Mouse (Mus musculus) left cerebral cortex, postnatal 4 days (tissue): ENCODE data around the gene Crocc2. TPM values are rescaled to one million over a fixed set of nuclear protein-coding genes. Genes with fewer than 3 reads are reported as not detected.

ENCODE experiments used
- DNase-seq: peaks from one replicate; pipeline ENCODE4 v3.0.0-alpha.2; 2022
- intact Hi-C: fragments of 180-260 bp; cut with DNase I; formaldehyde crosslinking; loops from one replicate; pipeline ENCODE4 v1.15.1; 2025
- total RNA-seq, 2 experiments: library from RNA; stranded (reverse); gene quantifications; 2 replicates each; pipeline ENCODE4 v1.2.3; 2021

Gene Crocc2
- total RNA-seq = under 1 TPM; 0.91 to 0.94 TPM

DNA sequence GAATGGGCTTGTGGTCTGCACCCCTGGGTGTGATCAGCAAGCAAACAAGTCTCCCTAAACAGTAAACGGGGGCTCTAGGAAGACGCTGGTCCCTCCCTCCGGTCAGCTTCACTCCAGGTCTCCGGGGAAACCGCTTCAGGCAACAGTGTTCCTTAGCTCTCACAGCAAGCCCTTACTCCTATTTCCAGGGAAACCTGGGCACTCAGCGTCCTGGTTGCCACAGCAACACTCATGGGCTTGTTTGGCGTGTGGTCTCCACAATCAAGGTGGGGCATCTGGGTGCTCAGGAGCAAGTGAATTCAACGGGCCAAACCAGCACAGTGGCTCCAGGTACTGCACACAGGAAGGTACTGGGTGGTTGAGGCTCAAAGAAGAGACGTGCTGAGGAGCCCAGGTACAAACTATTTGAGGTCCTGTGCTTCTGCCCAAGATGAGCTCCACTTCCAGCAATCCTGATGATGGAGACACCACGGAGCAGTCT lies at the start of gene Crocc2:
Gene Crocc2 (plus strand): TSS at position 431 of the 481 bp plus-strand sequence.
- intact Hi-C loops = no loop called here
- no peak for DNase-seq

DNA sequence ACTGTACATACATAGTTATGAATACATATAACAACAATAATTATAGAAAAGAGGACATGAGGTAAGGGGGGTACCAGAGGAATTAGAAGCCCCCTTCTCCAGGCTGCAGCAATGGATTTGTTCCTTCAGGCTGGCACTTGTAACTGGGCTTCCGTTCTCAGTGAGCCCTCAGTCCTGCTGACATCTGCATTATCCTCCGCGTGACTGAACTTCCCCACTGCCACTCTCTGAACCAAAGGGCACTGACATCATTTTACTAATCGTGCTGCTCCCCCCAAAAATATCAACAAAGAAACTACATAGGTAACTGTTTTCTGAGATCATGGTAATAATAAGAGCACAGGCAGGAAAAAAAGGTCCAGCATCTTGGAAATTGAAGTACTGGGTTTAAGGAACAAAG lies 49.7 kb upstream of the Crocc2 start:
- intact Hi-C loops = no loop called here
- DNase-seq = no peak

DNA sequence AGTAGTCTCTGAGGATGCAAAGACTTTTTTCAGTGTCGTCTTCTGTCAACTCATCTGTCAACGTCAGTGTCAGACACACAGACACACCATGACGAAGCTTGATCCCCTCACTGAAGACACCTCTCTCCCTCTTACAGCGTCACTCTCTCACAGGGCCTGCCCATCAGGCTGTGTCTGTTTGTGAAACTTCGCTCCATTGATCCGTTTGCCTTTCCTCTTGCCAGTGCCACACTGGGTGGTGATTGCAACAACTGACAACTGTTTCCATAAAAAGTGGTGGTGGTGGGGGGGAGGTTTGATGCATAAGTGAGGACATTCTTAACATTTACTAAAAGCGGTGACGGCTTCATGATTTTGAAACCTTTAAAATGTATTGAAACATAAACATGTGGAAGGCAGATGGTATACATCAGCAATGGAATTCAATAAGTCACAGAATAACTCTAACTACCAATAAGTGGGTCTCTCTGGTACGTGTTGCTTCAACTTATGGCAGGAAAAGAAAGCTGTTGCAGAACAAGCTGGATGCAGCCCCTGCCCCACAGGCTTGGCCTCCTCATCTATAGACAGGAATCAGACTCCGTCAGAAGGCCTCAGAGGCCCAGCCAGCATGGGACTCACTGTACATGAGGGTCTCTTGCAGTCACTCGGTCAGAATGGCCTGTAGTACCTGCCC lies 45.2 kb upstream of the Crocc2 start:
- DNase-seq = no peak
- intact Hi-C loops = no loop called here

DNA sequence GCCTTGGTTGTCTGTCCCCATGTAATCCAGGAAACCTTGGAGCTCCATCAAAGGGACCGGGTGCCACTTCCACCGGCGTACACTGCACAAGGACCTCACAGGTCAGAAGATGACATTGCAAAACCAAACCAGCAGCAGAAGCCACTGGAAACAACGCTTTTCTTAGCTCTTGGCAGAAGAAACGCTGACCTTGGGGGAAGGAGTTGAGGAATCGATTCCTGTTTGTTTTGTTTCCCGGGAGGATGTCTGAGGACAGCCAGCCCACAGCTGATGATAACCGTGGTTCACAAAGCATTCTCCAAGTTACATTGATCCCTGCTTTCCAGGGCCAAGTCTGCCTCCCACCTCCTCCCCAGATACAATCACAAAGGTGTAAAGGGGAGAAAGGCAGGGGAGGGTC lies 44.5 kb upstream of the Crocc2 start:
- intact Hi-C loops = no loop called here
- DNase-seq = no peak

GRCm38 (mm10) chr1:93125256-93125655 lies 43.3 kb upstream of the Crocc2 start:
- intact Hi-C loops = no loop called here
- DNase-seq = no peak

- intact Hi-C loops = no loop called here
Observed at GRCm38 (mm10) chr1:93128209-93128608, 40.3 kb upstream of the Crocc2 start.

GRCm38 (mm10) chr1:93128710-93129349 lies 39.7 kb upstream of the Crocc2 start:
- intact Hi-C loops = no loop called here

More at GRCm38 (mm10) chr1:93128209-93128608, 40.3 kb upstream of the Crocc2 start:
- DNase-seq = no peak

DNA sequence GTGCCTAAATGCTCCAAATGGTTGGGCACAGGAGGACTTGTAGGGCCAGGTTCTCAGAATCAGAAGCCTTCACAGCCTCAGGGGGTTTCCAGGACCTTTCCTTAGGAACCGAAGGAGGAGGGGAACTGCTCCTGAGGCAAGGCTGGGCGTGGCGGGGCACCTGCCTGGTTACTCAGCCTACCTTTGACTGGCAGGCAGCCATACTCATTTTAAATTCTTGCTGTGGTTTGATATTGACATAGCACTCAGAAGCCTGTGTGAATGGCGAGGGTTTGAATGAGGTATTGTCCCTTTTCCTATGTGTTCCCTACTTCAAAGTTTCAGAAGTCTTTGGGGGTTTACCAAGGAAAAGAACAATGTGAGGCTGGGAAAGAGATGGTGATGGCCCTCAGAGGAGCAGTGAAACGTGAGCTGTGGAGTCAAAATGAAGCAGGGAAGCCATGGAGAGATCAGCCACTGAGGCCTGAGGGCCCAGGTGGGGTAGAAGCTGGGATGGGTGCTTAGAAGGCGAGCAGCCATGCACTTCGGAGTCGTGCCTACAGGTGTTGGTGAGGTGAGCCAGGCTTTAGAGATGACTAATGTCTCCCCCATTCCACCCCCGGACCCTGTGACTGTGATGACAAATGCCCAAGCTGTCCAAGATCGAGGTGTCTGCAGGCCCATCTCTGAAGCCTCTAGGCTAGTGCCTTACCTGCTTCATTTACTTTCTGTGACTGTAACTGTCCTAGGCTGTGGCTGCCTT lies 38.1 kb upstream of the Crocc2 start:
- no peak for DNase-seq
- intact Hi-C loops = no loop called here

More at GRCm38 (mm10) chr1:93128710-93129349, 39.7 kb upstream of the Crocc2 start:
- peak; percentile 83 for DNase-seq

GRCm38 (mm10) chr1:93132676-93133075 lies 35.8 kb upstream of the Crocc2 start:
- intact Hi-C loops = no loop called here
- DNase-seq = no peak

DNA sequence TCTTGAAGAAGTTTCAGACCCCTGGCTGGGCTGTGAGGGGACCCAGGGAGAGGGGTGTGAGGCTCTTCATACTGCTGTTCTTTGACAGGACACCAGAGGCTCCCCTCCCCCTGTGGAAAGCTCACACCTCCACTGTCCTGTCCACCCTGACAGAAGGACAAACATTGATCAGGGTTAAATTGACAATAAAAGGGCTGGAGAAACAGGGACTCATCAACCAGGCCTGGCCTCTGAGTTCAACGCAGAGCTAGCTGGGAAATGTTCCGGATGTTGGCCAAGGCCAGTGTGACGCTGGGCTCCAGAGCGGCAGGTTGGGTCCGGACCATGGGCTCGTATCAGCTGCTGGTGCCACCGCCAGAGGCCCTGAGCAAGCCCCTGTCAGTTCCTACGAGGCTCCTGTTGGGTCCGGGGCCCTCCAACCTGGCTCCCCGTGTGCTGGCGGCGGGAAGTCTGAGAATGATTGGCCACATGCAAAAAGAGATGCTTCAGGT lies 33.4 kb upstream of the Crocc2 start, which contains the start of gene Agxt:
Gene Agxt (plus strand): TSS at position 205 of the 491 bp plus-strand sequence.
- intact Hi-C loops = no loop called here
- no peak for DNase-seq

DNA sequence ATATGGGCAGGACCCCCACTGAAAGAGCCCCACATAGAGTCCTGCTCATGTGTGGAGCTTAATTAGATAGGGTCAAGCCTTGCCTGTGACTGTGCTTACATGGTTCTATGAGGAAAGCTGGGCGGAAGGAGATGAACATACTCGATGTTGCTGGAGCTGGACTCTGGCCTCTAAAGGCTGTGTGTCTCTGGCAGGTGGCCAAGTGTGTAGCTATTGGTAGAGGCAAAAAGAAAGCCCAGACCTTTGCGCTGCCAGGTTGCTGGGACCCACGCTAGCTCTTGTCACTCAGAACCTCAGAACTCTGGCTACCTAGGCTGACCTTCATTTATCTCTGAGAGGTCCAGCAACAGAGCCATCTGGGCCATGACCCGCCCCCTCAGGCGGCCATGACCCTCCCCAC lies 30.0 kb upstream of the Crocc2 start:
- no peak for DNase-seq
- intact Hi-C loops = no loop called here

- intact Hi-C loops = no loop called here
- DNase-seq = no peak
Observed at GRCm38 (mm10) chr1:93139713-93140112, 28.8 kb upstream of the Crocc2 start.

- no peak for DNase-seq
- intact Hi-C loops = no loop called here
Observed at GRCm38 (mm10) chr1:93142871-93143270, 25.7 kb upstream of the Crocc2 start.

GRCm38 (mm10) chr1:93144176-93144575 lies 24.3 kb upstream of the Crocc2 start:
- DNase-seq = peak; percentile 57

DNA sequence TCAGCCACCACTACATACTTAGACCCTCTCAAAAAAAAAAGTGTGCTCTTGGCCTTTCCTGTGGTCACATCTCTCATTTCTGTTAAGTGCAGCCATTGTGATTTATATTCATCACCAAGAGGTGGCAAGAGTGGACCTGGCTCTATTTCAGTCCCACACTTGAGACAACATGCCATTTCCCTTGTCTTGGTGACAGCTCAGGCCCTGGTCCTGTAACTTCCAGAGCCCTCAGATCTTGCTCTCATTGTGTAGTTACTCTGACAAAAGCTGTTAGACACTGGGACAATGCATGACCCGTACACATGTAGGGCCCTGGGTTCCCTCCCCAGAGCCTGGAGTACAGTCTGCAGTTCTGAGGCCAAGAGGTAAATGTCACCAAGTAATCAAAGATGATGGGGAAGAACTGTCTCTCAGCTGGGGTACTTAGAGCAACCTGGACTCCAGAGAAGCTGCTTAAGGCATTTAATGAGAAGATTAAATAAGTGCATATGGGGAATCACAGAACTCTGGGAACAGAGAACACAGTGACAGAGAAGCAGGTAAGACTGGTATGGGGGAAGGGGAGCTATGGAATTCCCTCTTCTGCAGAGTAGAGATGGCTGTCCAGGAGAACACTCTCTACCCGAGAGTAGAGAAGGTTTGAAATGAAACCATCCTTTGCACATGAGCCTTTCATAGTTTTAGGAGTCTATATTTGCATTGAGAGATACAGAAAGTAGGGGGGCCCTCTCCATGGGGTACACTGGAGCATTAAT lies 17.4 kb upstream of the Crocc2 start:
- intact Hi-C loops = no loop called here
- no peak for DNase-seq

More at GRCm38 (mm10) chr1:93144176-93144575, 24.3 kb upstream of the Crocc2 start:
- intact Hi-C loops = no loop called here

GRCm38 (mm10) chr1:93157566-93157965 lies 11.0 kb upstream of the Crocc2 start:
- no peak for DNase-seq

DNA sequence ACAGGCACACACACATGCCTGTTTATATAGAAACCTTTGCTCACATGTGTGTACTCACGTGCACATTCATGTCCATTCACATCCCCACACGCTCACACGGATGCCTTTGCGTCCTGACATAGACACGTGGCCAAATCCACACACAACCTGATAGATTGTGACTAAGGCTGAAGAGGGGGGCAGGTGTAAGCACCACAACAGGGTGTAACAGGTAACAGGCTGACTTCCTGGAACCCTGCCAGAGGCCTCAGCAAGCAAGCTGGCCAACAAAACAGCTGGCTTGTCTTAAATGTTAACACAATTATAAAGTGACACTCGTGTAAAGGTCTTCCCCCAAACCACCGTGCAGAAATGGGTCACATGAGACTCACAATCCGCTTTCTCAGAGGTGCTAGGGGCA lies 9.6 kb upstream of the Crocc2 start:
- DNase-seq = no peak
- intact Hi-C loops = no loop called here

More at GRCm38 (mm10) chr1:93157566-93157965, 11.0 kb upstream of the Crocc2 start:
- intact Hi-C loops = no loop called here

DNA sequence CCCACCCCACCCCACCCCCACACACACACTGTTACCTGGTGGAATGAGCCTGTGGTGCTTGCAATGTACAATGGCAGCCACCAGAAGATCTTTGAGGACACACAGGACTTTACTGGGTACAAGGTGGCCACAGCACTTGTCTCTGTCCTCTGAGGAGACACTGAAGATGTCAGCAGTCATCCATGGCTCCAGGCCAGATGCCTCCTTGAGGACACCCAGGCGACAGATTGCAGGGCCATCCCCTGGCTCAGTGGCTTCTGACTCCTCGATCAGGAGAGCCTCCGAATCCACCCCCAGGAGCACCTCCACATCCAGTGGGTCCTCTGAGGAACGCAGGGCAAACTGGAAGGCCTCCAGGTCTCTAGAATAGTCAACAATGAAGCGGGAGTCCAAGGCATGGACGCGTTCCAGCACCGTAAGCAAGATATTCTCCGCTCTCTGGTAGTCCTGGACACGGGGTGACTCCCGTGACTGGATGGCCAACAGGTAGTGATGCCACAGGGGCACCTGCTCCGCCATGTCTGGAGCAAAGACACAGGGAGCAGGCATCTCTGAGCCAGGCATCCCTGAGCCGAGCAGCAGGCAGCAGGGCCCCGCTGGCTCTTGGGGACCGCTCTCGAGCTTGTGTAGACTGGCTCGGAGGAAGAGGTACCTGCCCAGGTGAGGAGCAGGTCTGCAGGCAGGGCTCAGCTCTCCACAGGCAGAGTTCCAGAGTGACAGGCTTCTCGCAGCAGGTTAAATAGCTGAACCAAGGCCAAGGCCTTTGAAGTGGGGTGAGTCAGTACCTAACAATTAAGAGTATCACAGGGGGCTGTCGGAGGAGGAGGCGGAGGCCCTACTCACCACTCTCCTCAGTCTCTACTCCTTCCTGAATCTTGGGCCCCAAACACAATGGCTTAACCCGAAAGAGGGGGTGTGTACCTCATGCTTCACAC lies 8.7 kb upstream of the Crocc2 start:
- intact Hi-C loops = no loop called here
- peak; percentile 34 for DNase-seq

GRCm38 (mm10) chr1:93160501-93161133 lies 7.9 kb upstream of the Crocc2 start, which contains the start of gene 2310007B03Rik:
2310007B03Rik (minus strand) TSS chr1:93160948.
- intact Hi-C loops = no loop called here
- DNase-seq = no peak
